Mouse (Mus musculus): Measurements from ENCODE around the gene Prnd.

The Prnd gene

GRCm38 (mm10) chr2:131988550-131988949 is 37.9 kb downstream of the Prnd start:
- DNase-seq = no peak

- DNase-seq = no peak
Observed at GRCm38 (mm10) chr2:131992487-131992886, 41.8 kb downstream of the Prnd start.

DNA sequence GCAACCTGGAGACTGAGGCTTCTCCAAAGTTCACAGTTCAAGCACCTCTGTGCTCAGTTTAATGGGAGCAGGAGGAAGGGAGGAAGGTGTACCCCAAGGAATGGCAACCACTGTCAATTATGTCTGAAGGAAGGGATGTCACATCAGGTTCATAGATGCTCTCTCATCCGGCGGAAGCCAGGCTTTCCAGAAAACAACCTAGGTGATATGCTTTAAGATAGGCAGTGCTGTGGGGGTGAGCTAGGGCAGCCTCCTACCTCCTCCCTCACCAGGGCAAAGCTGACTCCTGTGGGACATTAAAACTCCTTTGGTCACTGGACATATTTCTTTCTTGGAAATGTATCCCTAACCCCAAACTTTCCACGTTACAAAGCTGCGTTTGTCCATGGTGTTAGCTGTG is 42.5 kb downstream of the Prnd start:
- no peak for DNase-seq

DNA sequence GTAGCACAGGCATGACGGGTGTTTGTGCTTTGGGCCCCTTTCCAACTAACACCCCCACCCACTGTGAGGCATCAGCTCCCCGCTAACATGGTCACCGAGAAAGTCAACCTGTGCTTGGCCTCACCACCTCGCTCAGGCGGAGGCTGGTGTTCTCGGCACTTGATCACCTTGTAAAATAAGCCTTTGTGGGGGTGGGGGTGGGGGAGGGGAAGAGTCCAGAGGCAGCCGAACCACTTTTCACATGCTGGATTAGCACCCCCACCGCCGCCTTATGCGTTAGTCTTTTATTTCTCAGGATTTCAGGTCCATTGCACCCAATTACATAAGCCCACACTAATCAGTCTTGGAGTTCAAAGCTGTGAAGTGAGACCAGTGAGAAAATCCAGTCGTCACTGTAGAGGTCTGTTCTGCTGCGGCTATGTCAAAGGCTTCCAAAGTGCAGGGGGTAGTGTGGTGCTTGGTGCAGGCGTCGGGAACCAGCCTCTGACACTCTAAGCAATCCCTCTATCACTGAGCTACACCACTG is 43.0 kb downstream of the Prnd start:
- peak; percentile 61 for DNase-seq

DNA sequence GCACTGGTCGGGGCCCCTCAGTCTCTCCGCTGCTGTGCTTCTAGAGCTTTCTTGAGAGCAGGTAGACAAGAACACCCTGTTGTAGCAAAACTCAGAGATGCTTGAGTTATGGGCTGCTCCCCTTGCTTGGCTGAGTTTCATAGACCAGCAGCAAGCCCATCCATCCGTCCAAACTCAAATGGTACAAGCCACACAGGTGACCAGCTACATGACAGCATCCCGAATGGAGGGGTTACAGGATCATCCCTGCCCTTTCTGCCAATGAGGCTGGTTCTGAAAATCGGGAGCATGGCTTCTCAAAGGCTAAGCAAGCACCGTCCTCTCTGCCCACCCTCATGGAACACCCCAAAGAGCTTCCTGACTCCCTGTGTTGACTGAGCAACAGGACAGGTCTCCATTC is 44.3 kb downstream of the Prnd start:
- DNase-seq = no peak

- DNase-seq = no peak
Observed at GRCm38 (mm10) chr2:131995742-131996141, 45.1 kb downstream of the Prnd start.

DNA sequence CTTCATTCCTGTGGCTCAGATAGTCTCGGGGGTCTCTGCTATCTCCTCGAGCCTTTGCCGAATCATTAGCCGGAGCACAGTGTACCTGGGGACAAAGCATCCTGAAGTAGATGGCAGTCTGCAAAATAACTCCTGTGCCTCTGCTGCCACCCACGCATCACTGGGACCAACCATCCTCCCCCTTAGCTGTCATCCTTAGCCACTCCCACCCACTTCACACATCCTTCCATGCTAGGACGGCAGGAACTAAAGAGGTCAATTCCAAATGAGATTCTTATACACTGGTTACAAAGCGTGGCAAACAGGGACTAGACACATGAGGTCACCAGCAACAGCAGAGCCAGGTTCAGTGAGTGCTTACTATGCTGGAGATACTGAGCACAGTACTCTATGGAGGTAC is 45.7 kb downstream of the Prnd start:
- no peak for DNase-seq

GRCm38 (mm10) chr2:131997356-131997755 is 46.7 kb downstream of the Prnd start:
- DNase-seq = no peak

DNA sequence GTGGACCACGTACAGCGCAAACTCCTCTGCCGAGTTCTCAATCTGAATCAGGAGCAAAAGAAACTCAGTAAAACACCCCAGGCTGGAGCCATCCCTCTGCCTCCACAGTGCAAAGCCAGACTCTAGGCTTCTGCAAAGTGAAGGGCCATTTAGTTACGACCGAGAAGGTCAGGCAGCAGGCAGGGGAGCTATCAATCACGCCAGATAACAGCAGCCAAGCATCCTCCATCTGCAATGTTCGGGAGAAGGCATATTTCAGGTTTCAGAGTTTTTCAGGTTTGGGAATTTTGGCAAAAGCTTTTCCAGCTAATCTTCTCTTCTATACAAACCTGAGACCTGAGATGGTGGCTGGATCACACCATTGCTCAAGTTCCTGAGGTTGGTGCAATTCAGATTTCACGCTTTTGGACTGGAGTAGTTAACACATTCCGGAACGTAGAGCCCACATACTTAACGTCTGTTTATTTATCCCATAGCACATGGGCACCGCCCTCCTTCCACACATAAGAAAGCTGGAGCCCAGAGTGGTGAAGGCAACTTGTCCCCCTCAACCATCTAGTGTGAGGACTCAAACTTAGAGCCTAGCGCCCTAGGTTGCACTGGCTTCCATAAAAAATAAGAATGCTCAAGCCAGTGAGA is 51.2 kb downstream of the Prnd start:
- no peak for DNase-seq

DNA sequence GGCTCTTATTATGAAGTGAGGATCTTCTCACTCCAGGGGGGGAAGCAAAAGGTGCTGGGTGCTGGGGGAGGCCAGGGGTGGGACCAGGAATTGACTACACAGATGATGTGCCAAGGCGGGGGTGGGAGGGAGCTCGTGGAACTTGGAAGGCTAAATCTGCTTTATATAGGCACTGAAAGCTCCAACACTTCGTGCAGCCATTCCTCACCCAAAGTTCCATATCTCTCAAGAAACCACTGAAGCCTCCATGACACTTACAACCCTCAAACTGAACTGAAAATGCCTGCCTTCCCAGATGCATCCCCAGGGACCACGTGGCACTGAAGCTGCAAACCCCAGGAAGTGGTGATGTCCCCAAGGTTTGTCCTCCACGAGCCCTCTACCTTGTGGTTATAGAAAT is 53.3 kb downstream of the Prnd start:
- no peak for DNase-seq

DNA sequence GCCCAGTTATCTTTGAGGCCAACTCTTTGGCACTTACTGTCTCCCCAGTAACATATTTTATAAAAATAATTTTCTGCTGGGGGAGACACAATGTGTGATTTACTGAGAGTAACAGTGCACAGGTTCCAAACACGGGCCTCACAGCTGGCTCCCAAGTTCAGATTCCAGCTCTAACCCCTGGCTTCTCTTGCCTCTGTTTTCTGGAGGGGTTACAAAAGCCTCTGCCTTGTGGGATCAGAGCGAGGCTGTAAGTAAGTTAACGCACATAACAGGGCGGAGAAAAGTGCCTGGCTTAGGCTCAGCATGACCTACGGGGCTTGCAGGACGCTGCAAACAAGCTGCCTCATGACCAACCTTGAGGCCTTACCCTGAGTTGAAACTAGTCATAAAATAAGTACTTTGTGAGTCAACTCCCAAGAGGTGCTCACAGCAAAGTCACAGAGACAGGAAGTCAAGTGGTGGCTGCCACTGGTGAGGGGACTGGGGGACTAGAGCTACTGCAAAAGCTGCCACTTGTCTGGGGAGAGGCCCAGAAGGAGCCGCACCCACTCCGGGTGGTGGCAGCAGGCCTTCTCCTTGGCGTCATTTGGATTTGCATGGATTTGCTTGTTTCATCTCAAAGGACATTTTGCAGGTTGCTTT is 54.0 kb downstream of the Prnd start:
- DNase-seq = no peak

GRCm38 (mm10) chr2:132005445-132005844 is 54.8 kb downstream of the Prnd start:
- DNase-seq = no peak

All from kidney, adult 9 months (tissue).